Mouse (Mus musculus) stomach, embryonic 14.5 days (tissue): ENCODE results near the gene App. TPM values are rescaled to one million over a fixed set of nuclear protein-coding genes. Genes with fewer than 3 reads are reported as not detected.
A peak's percentile ranks its signal among the peaks of the same experiment; 100 is the strongest.

Source experiments
- ATAC-seq: fragments of 200-750 bp; cut with Nextera tagmentation; 2 replicates; pipeline ENCODE4 v1.8.0; 2017; ENCODE audit warnings: low read depth, moderate TSS enrichment; ENCODE audit not compliant: insufficient number of reproducible peaks, insufficient read depth, low FRiP score
- H3K27ac ChIP-seq: fragments of 300-500 bp; sonication (generic); 2 replicates; pipeline ENCODE4 v1.5.1; 2014; ENCODE audit warnings: mild to moderate bottlenecking, low read length, moderate library complexity, mixed read lengths
- H3K27me3 ChIP-seq: fragments of 300-500 bp; sonication (generic); 2 replicates; pipeline ENCODE4 v1.6.1; 2014; ENCODE audit warnings: low read length, control low read depth, mixed read lengths; ENCODE audit not compliant: control insufficient read depth, insufficient read depth
- H3K36me3 ChIP-seq: fragments of 300-500 bp; sonication (generic); 2 replicates; pipeline ENCODE4 v1.6.1; 2014; ENCODE audit warnings: mild to moderate bottlenecking, control low read depth, low read length, moderate library complexity, mixed read lengths; ENCODE audit not compliant: control insufficient read depth, insufficient read depth
- H3K4me1 ChIP-seq: fragments of 300-500 bp; sonication (generic); 2 replicates; pipeline ENCODE4 v1.6.1; 2014; ENCODE audit warnings: low read length, control low read depth, mixed read lengths; ENCODE audit not compliant: control insufficient read depth, insufficient read depth
- H3K4me2 ChIP-seq: fragments of 300-500 bp; sonication (generic); replicated peaks from 2 replicates; pipeline ENCODE4 v1.6.1; 2014; ENCODE audit warnings: low read depth, low read length, control low read depth
- H3K4me3 ChIP-seq: fragments of 300-500 bp; sonication (generic); 2 replicates; pipeline ENCODE4 v1.5.1; 2014; ENCODE audit warnings: low read depth, low read length, control low read depth
- H3K9ac ChIP-seq: fragments of 300-500 bp; sonication (generic); replicated peaks from 2 replicates; pipeline ENCODE4 v1.6.1; 2014; ENCODE audit warnings: low read depth, mild to moderate bottlenecking, control low read depth, low read length, moderate library complexity, mixed read lengths
- H3K9me3 ChIP-seq: fragments of 300-500 bp; sonication (generic); 2 replicates; pipeline ENCODE4 v1.6.1; 2016; ENCODE audit warnings: low read depth, low read length, control low read depth; ENCODE audit not compliant: control insufficient read depth
- WGBS: fragments of 180-500 bp; shearing (Covaris S2); extraction: QIAGEN DNeasy Blood & Tissue Kit; methylation state at CpG from one replicate; pipeline ENCODE4 v1.1.7; 2014; 5-methylcytosine and 5-hydroxymethylcytosine counted together
- polyA plus RNA-seq: library from polyadenylated mRNA; unstranded; fragments of >200 nt; fragmentation: Nextera tagmentation; extraction: Ambion mirVana; gene quantifications from 2 replicates; pipeline ENCODE4 v1.2.1, GENCODE M21; 2014

The App gene
- polyA plus RNA-seq, 1 experiment from 2014 or later: 160 TPM

DNA sequence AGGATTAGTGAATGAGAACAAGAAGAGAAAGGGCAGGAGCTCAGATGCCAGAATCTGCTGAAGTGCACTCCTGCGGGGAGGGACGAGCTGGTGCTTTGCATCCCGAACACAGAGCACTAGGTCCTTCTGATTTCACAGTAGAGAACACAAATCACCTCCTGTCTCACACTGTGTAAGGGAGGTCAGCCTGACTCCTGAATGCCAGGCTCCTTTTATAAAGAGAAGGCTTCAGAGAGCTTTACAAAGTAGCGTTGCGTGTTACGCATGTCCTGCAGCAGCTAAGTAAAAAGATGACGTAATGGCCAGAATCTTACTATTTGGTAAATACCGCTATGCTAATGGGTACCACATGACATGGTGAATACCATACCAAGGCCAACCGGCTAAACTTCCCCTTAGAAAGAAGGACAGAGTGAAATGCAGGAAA is 34.4 kb downstream of the App start:
- Histone ChIP-seq H3K4me2 (no peak overlapping the region), H3K4me1 (peaks cover 6% of the 10 kb centered on the region), H3K27me3 (no peaks in the 10 kb centered on the region), H3K9ac (no peak overlapping the region), H3K9me3 (no peaks in the 10 kb centered on the region), H3K36me3 (no peaks in the 10 kb centered on the region), H3K4me3 (no peak overlapping the region), H3K27ac (no peak overlapping the region)
- no peak for ATAC-seq
- 63% methylated on average over 9 of the region's 9 CpGs for WGBS

DNA sequence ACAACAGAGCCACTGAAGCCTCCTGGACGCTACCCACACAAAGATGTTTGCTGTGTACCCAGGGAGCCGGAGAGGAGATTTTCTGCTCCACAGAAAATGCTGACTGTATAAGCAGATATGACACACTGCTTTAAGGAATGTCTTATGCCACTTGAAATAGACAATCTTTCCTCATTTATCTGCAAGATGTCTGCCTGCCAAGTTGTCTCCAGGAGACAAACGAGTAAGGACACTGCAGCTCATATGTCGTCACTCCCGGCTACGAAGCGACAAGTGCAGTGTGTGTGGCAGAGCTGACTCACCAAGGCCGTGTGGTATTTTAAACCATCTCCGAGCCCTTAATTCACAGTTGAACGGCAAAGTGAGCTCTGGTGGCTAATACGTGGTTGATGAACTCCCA is 36.2 kb downstream of the App start:
- H3K27me3 ChIP-seq: no peaks in the 10 kb centered on the region
- H3K9me3 ChIP-seq: no peaks in the 10 kb centered on the region
- no peaks in the 10 kb centered on the region for H3K36me3 ChIP-seq
- no peak overlapping the region for H3K4me2 ChIP-seq
- no peak for ATAC-seq
- 69% methylated on average over 11 of the region's 11 CpGs for WGBS
- H3K4me1 ChIP-seq: peaks cover 22% of the 10 kb centered on the region
- H3K9ac ChIP-seq: no peak overlapping the region
- no peak overlapping the region for H3K27ac ChIP-seq
- no peak overlapping the region for H3K4me3 ChIP-seq

DNA sequence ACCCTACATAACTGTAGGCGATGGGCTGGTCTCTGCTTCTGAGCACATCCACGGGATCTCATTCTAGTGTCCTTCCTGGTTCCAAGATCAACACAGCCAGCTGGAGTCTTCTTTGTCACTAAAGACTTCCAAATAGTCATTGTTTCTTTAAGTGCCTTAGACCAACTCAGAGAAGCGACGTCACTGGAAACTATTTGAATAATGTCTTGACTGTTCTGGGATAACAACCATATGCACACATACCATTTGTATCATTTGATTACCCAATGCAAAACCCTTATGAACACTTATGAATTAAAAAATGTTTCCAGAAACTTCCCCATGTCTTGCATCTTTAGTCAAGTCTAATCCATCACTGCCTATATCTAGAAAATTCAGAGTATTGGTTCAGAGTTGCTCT is 37.5 kb downstream of the App start:
- Histone ChIP-seq H3K4me2 (no peak overlapping the region), H3K4me1 (peaks cover 25% of the 10 kb centered on the region), H3K27ac (no peak overlapping the region), H3K27me3 (no peaks in the 10 kb centered on the region), H3K36me3 (no peaks in the 10 kb centered on the region), H3K4me3 (no peak overlapping the region), H3K9me3 (no peaks in the 10 kb centered on the region), H3K9ac (no peak overlapping the region)
- 77% methylated on average over 4 of the region's 4 CpGs for WGBS
- no peak for ATAC-seq

DNA sequence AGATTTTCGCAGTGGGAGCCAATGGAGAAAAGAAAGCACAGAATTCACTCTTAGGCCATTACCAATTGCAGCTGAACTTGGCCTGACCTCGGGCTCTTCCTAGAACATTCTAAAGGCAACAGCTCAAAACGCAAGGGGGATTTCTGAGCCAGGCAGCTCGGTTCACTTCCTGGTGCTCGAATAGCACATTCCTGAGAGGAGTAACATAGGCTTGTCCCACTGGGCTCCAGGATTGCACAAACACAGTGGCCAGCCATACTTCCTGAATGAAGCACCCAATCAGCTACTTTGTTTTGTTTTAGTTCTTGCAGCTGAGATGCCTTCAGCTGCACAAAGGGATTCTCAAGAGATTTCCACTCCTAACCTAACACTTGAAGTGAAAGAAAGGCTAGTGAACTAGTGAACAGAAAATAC is 40.1 kb downstream of the App start:
- H3K36me3 ChIP-seq: no peaks in the 10 kb centered on the region
- H3K4me2 ChIP-seq: peak overlapping the region; percentile 10; the same call in 1 of the 2 replicates
- H3K9ac ChIP-seq: no peak overlapping the region
- no peaks in the 10 kb centered on the region for H3K9me3 ChIP-seq
- peaks cover 34% of the 10 kb centered on the region for H3K4me1 ChIP-seq
- peak overlapping the region; percentile 89 for H3K27ac ChIP-seq
- H3K27me3 ChIP-seq: no peaks in the 10 kb centered on the region
- H3K4me3 ChIP-seq: peak overlapping the region; percentile 9
- 17% methylated on average over 5 of the region's 5 CpGs for WGBS
- peak; percentile 82 for ATAC-seq

DNA sequence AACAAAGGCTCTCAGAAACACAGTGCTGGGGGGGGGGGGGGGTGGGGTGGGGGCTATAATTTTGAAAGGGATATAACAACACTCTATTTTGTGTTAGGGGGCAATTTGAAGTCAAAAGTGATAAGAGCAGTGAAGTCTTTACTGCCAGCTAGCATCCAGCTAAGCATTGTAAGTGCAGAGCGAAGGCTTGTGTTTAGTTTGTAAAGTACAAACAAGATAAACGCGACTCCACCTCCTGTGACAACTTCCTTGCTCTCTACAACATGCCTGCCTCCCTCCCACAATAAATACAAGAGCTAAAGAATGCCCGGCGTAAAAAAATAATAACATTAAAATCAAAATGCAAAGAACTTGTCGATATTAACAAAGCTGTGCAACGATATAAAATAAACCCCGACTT is 40.5 kb downstream of the App start:
- Histone ChIP-seq H3K4me3 (no peak overlapping the region), H3K9me3 (no peaks in the 10 kb centered on the region), H3K4me1 (peaks cover 39% of the 10 kb centered on the region), H3K36me3 (no peaks in the 10 kb centered on the region), H3K9ac (no peak overlapping the region), H3K27me3 (no peaks in the 10 kb centered on the region), H3K27ac (peak overlapping the region; percentile 89), H3K4me2 (peak overlapping the region; percentile 10)
- WGBS: 48% methylated on average over 8 of the region's 8 CpGs
- no peak for ATAC-seq

DNA sequence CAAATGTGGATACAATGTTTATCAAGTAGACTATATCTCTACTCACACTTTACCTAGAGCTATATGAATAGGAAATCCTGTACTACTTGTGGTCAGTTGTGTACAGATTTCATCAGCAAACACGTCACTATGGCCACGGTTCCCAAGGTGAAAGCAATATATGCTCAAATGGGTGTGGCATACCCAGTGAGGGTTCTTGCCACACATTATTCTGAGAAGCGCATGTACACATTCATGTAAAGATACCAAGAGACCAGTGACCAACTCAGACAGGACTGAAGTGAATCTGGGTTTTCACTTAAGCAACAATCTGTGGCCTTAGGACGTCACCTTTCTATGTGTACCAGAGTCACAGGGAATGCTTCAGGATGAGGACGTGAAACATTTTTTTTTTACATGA is 41.4 kb downstream of the App start:
- Histone ChIP-seq H3K27ac (no peak overlapping the region), H3K4me3 (no peak overlapping the region), H3K36me3 (no peaks in the 10 kb centered on the region), H3K4me1 (peaks cover 43% of the 10 kb centered on the region), H3K4me2 (no peak overlapping the region), H3K27me3 (no peaks in the 10 kb centered on the region), H3K9ac (no peak overlapping the region), H3K9me3 (no peaks in the 10 kb centered on the region)
- ATAC-seq: no peak
- WGBS: 65% methylated on average over 5 of the region's 5 CpGs

DNA sequence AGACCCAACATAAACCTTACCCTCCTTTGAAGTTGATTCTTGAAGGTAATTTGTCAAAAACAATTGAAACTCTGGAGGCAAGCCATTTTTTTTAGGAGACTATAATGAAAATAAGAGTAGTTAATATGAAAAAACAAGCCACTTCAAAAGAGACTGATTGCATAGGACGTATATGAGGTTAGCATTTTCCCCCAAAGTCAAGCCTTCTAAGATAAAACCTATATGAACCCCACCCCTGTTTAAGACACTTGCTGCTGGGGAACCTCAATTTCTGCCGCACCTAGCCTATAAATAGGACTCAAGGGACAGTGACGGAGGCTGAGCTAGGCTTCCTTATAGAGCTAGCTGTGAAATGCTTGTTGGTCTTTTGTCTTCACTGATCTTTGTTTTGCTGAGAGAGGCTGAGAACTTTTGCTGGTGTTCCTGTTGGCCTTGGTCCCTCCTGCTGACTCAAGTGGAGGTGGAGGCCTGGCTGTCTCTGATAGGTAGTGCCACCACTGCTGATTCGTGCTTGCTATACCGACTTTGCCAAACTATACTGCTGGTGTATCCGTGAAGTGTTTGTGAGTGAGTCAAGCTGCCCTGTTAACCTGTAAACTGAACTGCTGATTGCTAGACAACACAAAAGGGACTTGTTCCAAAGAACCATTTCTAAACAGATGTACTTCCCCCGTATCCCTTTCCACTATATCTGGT is 42.6 kb downstream of the App start:
- no peaks in the 10 kb centered on the region for H3K36me3 ChIP-seq
- H3K9ac ChIP-seq: no peak overlapping the region
- no peaks in the 10 kb centered on the region for H3K9me3 ChIP-seq
- H3K4me3 ChIP-seq: no peak overlapping the region
- H3K4me2 ChIP-seq: no peak overlapping the region
- H3K27me3 ChIP-seq: no peaks in the 10 kb centered on the region
- H3K27ac ChIP-seq: no peak overlapping the region
- no peak for ATAC-seq
- 83% methylated on average over 7 of the region's 7 CpGs for WGBS
- H3K4me1 ChIP-seq: peaks cover 44% of the 10 kb centered on the region

DNA sequence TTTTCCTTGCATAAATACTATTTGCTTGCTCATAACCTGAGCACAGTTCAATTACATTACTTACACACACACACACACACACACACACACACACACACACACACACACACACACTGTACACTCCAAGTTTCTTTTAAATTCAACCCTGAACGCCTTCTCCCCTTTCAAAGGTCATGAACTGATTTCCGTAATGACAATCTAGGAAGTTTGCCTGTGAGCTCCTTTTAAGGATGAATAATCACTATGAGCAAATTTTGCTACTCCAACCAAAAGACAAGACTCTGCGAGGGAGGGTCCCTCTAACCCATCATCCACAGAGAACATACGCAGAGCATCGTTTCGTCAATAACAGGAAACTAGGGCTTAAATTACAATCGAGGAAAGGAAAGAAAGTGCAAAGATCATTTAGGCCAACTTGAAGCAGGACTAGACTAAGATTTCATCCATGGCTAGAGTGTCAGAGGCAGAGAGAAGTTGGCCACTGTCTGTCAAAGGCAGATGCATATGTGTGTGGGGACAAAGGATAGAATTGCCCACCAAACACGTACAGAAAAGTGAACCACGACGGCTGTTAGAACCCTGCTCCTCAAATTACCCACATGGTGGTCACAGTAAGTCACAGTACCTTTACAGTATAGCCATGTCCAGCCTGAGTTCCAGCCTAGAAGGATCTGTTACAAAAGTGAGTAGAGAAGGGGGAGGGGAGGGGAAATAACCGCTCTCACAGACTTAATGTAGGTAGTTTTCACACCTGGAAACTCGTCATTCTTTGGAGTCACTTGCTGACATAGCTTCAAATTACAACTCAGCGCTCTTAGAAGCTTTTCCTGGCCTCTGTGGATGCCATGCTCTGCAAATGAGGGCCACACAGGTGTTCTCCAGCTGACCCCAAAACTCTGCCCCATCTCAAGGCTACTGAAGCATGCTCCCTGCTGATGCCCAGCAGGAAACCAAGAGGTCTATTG is 44.6 kb downstream of the App start:
- ATAC-seq: no peak
- H3K4me1 ChIP-seq: peaks cover 36% of the 10 kb centered on the region
- H3K9me3 ChIP-seq: no peaks in the 10 kb centered on the region
- H3K9ac ChIP-seq: no peak overlapping the region
- no peaks in the 10 kb centered on the region for H3K36me3 ChIP-seq
- no peak overlapping the region for H3K4me2 ChIP-seq
- no peaks in the 10 kb centered on the region for H3K27me3 ChIP-seq
- 15% methylated on average over 13 of the region's 13 CpGs for WGBS
- H3K27ac ChIP-seq: peak overlapping the region; percentile 77; the same call in 1 of the 2 replicates
- H3K4me3 ChIP-seq: no peak overlapping the region
